Mouse (Mus musculus) liver, embryonic 14.5 days (tissue): ENCODE measurements at regions not wholly inside any gene's neighbourhood (a gene's known extent, or its start where the extent isn't known, plus 50 kb on each side); places are given as distances from the start of the nearest gene placed in this dataset.

Source experiments
- CTCF ChIP-seq: IDR thresholded peaks from 2 replicates; pipeline ENCODE4 v1.5.1; 2016; ENCODE audit warnings: antibody characterized with exemption, low read depth, control low read depth
- EP300 ChIP-seq: IDR thresholded peaks from 2 replicates; pipeline ENCODE4 v1.6.1; 2016; ENCODE audit warnings: antibody characterized with exemption, low read depth

- no peak for TF ChIP-seq CTCF
- TF ChIP-seq EP300, result no peak
Measured at GRCm38 (mm10) chr15:15692713-15693112, 1035.8 kb upstream of the Cdh9 start.
